Mouse (Mus musculus): Measurements from ENCODE around the gene Tbc1d16. TPM values are rescaled to one million over a fixed set of nuclear protein-coding genes. Genes with fewer than 3 reads are reported as not detected.

Tbc1d16 gene
- polyA plus RNA-seq, 1 experiment from 2014 or later: 11.7 TPM

DNA sequence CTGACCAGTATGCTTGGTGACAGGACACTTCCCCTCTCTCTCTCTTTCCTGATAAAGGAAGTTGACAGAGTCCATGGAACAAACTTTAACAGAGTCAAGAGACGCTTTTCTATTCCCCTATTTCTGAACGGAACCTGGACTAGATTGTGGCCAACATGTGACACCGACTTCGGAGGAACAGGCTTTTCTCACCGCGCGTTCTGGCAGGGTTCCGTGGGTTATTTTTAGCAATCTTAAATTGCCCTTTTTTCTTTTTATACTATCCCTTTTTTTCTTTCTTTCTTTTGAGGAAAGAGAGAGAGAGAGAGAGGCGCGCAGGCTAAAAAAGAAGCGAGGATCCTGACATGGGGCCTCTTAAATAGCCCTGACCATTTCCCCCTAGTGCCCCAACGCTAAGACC lies 708 bp downstream of the Tbc1d16 start:
- Histone ChIP-seq H3K27ac (replicated peaks; ENCODE audit: low read depth, low read length) (0 out of 2 replicates have a peak overlapping the region, but pooled peaks have one; percentile 25), H3K4me2 (ENCODE audit: low read depth, low read length) (peak overlapping the region; percentile 98), H3K36me3 (ENCODE audit: control insufficient read depth, insufficient read depth, low read length) (no peaks in the 10 kb centered on the region), H3K4me3 (ENCODE audit: low read depth, low read length) (peak overlapping the region; percentile 81), H3K4me1 (ENCODE audit: control insufficient read depth, insufficient read depth, low read length) (peaks cover 23% of the 10 kb centered on the region), H3K9ac (ENCODE audit: low read depth, low read length) (peak overlapping the region; percentile 82), H3K27me3 (replicated peaks; ENCODE audit: control insufficient read depth, insufficient read depth, low read length) (no peaks in the 10 kb centered on the region), H3K9me3 (ENCODE audit: control insufficient read depth, low read length) (no peaks in the 10 kb centered on the region)
- WGBS: 2% methylated on average over 12 of the region's 12 CpGs
- DNase-seq (ENCODE audit: low spot score): no peak
- ATAC-seq (ENCODE audit: low read depth): no peak

DNA sequence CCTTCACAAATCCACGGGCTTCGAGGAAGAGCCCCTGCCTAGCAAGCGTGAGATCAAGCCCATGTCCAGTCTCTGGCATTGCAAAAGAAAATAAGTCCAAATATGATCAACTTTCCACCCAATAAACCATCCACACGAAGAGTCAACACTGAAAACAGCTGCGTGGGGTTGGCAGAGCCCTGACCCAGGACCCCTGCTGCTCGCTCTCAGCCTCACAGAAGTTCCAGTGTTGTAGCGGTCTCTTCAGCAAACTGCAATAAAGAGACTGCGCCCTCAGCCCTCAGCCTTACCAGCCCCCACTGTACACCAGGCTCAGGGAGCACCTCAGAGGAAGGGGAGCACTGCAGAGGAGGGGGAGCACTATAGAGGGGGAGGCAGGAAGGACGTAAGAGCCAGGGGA lies 2.7 kb downstream of the Tbc1d16 start:
- Histone ChIP-seq H3K27ac (replicated peaks; ENCODE audit: low read depth, low read length) (no peak overlapping the region), H3K4me1 (ENCODE audit: control insufficient read depth, insufficient read depth, low read length) (peaks cover 30% of the 10 kb centered on the region), H3K36me3 (ENCODE audit: control insufficient read depth, insufficient read depth, low read length) (no peaks in the 10 kb centered on the region), H3K9ac (ENCODE audit: low read depth, low read length) (no peak overlapping the region), H3K4me2 (ENCODE audit: low read depth, low read length) (no peak overlapping the region), H3K4me3 (ENCODE audit: low read depth, low read length) (no peak overlapping the region), H3K27me3 (replicated peaks; ENCODE audit: control insufficient read depth, insufficient read depth, low read length) (no peaks in the 10 kb centered on the region), H3K9me3 (ENCODE audit: control insufficient read depth, low read length) (no peaks in the 10 kb centered on the region)
- DNase-seq (ENCODE audit: low spot score) (no peak), ATAC-seq (ENCODE audit: low read depth) (no peak)
- 72% methylated on average over 9 of the region's 9 CpGs for WGBS

DNA sequence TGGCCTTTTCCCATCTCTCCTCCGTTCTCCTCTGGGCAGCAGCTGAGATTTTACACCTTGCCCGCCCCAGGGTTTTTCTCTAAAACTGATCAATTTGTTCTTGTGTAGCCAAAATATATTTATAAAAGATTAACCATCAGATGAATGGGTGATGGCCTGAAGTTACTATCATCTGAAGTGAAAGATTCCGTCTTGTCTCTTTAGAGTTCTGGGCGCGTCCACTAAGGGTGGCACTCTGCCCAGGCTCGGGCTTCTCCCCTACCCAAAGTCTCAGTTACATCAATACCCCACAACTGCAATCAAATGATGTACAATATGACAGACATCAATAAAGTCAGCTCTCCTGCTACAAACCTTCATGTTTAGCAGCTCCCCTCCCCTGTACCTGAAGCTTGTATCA lies 3.4 kb downstream of the Tbc1d16 start:
- no peaks in the 10 kb centered on the region for H3K36me3 ChIP-seq (ENCODE audit: control insufficient read depth, insufficient read depth, low read length)
- WGBS: 93% methylated on average over 6 of the region's 6 CpGs
- no peak overlapping the region for H3K4me3 ChIP-seq (ENCODE audit: low read depth, low read length)
- H3K4me2 ChIP-seq (ENCODE audit: low read depth, low read length): no peak overlapping the region
- H3K4me1 ChIP-seq (ENCODE audit: control insufficient read depth, insufficient read depth, low read length): peaks cover 34% of the 10 kb centered on the region
- no peaks in the 10 kb centered on the region for H3K9me3 ChIP-seq (ENCODE audit: control insufficient read depth, low read length)
- no peaks in the 10 kb centered on the region for H3K27me3 ChIP-seq (replicated peaks; ENCODE audit: control insufficient read depth, insufficient read depth, low read length)
- no peak for DNase-seq (ENCODE audit: low spot score)
- H3K27ac ChIP-seq (replicated peaks; ENCODE audit: low read depth, low read length): no peak overlapping the region
- ATAC-seq (ENCODE audit: low read depth): no peak
- H3K9ac ChIP-seq (ENCODE audit: low read depth, low read length): no peak overlapping the region

DNA sequence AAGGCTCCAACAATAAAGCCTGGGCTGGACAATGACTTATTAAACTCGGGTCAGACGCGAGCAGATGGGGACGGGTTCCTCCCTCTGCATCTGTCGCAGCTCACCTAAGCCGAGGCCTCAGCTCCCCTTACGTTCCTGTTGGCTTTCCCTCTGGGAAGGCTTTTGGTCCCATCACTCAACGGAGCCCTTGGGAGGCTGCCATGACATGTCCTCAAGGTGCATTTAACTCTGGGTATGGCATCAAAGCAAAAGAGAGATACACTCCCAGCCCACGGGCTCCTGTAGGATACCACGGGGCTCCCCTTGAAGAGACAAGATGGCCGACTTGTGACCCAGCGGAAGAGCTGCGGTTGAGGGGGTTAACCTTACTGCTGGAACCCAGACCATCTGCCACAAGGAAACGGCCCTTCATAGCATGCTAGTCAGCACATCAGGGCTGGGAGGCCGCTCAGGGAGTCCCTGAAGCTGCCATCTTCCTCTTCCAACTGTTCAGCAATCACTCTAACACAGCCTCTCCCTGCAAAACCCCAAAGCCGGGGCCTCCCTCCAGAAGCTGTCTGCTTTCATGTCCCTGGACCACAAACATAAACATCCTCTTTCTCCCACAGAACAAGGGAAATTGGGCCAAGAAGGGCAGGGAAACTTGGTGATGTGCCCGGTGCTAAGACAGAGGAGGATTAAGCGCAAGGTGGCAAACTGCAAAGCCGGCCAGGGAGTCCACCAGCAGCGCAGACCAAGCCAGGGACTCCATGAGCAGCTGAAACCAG lies 5.0 kb downstream of the Tbc1d16 start:
- H3K27ac ChIP-seq (replicated peaks; ENCODE audit: low read depth, low read length): no peak overlapping the region
- H3K27me3 ChIP-seq (replicated peaks; ENCODE audit: control insufficient read depth, insufficient read depth, low read length): no peaks in the 10 kb centered on the region
- H3K36me3 ChIP-seq (ENCODE audit: control insufficient read depth, insufficient read depth, low read length): no peaks in the 10 kb centered on the region
- no peak overlapping the region for H3K4me3 ChIP-seq (ENCODE audit: low read depth, low read length)
- peaks cover 37% of the 10 kb centered on the region for H3K4me1 ChIP-seq (ENCODE audit: control insufficient read depth, insufficient read depth, low read length)
- H3K9ac ChIP-seq (ENCODE audit: low read depth, low read length): no peak overlapping the region
- 78% methylated on average over 20 of the region's 20 CpGs for WGBS
- ATAC-seq (ENCODE audit: low read depth) (no peak), DNase-seq (ENCODE audit: low spot score) (peak; percentile 68)
- H3K4me2 ChIP-seq (ENCODE audit: low read depth, low read length): no peak overlapping the region
- H3K9me3 ChIP-seq (ENCODE audit: control insufficient read depth, low read length): no peaks in the 10 kb centered on the region

DNA sequence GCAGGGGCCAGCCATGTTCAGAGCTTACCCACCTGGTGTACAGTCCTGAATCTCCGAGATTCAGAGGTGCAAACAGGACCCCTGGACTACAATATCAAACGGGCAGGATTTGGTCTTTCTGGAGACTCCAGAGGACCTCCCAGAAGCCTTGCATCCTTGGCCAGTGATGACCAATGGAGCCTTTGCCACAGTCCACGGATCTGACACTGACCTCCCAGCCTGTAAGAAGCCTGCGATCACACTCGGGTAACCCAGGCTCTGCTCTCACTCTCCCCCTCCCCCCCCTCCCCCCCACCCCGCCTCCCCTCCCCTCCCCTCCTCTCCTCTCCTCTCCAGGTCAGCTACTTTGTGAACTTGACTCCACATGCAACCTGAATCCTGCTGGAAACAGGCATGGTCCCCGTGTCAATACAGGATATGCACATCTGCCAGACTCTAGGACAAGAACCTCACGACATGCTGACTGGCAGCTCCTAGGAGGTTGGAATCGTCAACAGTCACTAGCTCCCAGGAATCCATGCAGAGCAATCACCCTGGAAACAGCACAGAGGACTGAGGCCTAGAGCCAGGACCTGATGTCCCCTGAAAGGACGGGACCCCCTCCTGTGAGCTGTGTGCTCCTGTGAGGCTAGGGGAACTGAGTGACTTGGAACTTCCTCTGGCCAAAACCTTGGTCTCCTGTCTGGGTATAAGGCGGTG lies 6.3 kb downstream of the Tbc1d16 start:
- ATAC-seq (ENCODE audit: low read depth) (no peak), DNase-seq (ENCODE audit: low spot score) (no peak)
- no peak overlapping the region for H3K4me3 ChIP-seq (ENCODE audit: low read depth, low read length)
- H3K4me2 ChIP-seq (ENCODE audit: low read depth, low read length): no peak overlapping the region
- H3K9ac ChIP-seq (ENCODE audit: low read depth, low read length): no peak overlapping the region
- H3K27me3 ChIP-seq (replicated peaks; ENCODE audit: control insufficient read depth, insufficient read depth, low read length): no peaks in the 10 kb centered on the region
- WGBS: 44% methylated on average over 10 of the region's 11 CpGs
- H3K27ac ChIP-seq (replicated peaks; ENCODE audit: low read depth, low read length): no peak overlapping the region
- H3K9me3 ChIP-seq (ENCODE audit: control insufficient read depth, low read length): no peaks in the 10 kb centered on the region
- peaks cover 29% of the 10 kb centered on the region for H3K4me1 ChIP-seq (ENCODE audit: control insufficient read depth, insufficient read depth, low read length)
- no peaks in the 10 kb centered on the region for H3K36me3 ChIP-seq (ENCODE audit: control insufficient read depth, insufficient read depth, low read length)

DNA sequence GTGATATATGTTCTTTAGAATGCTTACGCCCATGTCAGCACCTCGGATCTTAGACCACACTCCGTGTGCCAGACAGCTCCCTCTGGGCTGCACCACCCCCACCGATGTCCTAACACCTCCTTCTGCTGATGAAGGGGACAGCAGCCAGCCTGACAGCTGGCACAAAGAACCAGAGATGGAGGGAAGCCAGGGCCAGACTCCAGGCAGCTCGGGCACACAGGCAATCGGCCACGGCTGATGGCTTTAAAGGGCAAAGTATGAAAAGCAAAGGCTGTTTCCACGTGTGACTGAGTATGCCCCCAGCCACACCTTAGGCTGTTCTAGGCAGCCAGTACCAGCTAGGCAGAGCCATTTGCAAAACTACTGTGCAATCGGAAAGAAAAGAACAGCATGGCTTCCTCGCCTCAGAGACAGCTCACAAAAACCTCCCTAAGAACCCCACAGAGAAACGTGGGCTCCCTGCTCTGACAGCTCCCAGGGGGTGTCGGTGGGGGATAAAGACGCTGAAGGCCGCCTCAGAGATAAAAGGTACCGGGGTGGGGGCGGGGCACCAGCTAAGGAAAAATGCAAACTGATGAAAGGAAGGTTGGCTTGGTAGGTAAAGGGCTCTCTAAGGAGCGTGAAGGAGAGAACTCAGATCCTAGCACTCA lies 8.4 kb downstream of the Tbc1d16 start:
- 24% methylated on average over 17 of the region's 17 CpGs for WGBS
- DNase-seq (ENCODE audit: low spot score) (no peak), ATAC-seq (ENCODE audit: low read depth) (no peak)
- H3K27ac ChIP-seq (replicated peaks; ENCODE audit: low read depth, low read length): no peak overlapping the region
- no peak overlapping the region for H3K4me3 ChIP-seq (ENCODE audit: low read depth, low read length)
- H3K27me3 ChIP-seq (replicated peaks; ENCODE audit: control insufficient read depth, insufficient read depth, low read length): no peaks in the 10 kb centered on the region
- H3K9me3 ChIP-seq (ENCODE audit: control insufficient read depth, low read length): no peaks in the 10 kb centered on the region
- no peaks in the 10 kb centered on the region for H3K36me3 ChIP-seq (ENCODE audit: control insufficient read depth, insufficient read depth, low read length)
- no peak overlapping the region for H3K4me2 ChIP-seq (ENCODE audit: low read depth, low read length)
- no peak overlapping the region for H3K9ac ChIP-seq (ENCODE audit: low read depth, low read length)
- H3K4me1 ChIP-seq (ENCODE audit: control insufficient read depth, insufficient read depth, low read length): peaks cover 37% of the 10 kb centered on the region

DNA sequence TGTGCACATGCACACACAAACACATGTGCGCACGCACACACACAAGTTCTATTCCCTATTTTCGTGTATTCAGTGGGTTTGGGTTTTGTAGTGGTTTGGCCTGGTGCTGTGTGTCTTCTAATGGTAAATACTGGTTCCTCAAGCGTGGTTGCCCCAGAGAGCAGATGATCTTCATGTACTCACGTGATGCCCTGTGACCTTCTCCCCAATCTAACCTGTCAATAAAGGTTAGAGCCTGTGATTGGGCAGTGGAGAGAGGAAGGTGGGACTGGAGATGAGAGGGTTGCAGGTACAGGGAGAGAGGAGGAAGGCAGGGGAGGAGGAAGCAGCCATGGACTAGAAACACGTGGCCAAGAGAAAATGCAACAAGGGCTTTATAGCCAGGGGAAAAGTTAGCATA lies 10.4 kb downstream of the Tbc1d16 start:
- 90% methylated on average over 6 of the region's 6 CpGs for WGBS
- no peaks in the 10 kb centered on the region for H3K27me3 ChIP-seq (replicated peaks; ENCODE audit: control insufficient read depth, insufficient read depth, low read length)
- no peak for ATAC-seq (ENCODE audit: low read depth)
- no peak for DNase-seq (ENCODE audit: low spot score)
- H3K36me3 ChIP-seq (ENCODE audit: control insufficient read depth, insufficient read depth, low read length): no peaks in the 10 kb centered on the region
- peaks cover 42% of the 10 kb centered on the region for H3K4me1 ChIP-seq (ENCODE audit: control insufficient read depth, insufficient read depth, low read length)
- no peak overlapping the region for H3K9ac ChIP-seq (ENCODE audit: low read depth, low read length)
- H3K9me3 ChIP-seq (ENCODE audit: control insufficient read depth, low read length): no peaks in the 10 kb centered on the region
- no peak overlapping the region for H3K27ac ChIP-seq (replicated peaks; ENCODE audit: low read depth, low read length)
- H3K4me3 ChIP-seq (ENCODE audit: low read depth, low read length): no peak overlapping the region
- H3K4me2 ChIP-seq (ENCODE audit: low read depth, low read length): no peak overlapping the region

DNA sequence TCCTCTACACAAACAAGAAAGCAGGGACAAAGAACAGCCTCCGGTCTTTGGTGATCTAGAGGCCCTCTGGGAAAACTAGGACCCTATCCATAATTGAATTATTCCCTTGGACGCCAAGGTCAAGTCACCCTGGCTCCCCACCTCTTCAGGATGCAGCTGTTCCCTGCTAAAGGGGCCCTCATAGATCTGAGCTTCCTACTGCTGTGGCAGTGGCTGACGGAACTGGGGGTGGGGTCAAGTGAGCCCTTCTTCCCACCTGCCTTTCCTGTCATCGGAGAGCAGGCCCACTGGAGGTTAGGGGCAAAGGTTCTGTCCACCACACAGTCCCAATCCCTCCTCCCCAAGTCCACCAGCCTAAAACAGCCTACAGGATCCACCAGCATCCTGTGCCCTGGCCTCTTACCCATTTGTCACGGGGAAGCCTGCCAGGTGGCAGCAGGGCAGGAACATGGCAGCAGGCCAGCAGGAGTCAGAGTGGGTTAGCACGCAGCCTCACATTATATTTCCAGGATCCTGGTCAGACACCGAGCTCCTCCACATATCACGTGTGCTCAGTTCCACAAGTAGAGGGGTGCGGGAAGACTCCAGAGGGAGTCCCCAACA lies 12.3 kb downstream of the Tbc1d16 start:
- Histone ChIP-seq H3K9ac (ENCODE audit: low read depth, low read length) (peak overlapping the region; percentile 32; the same call in 1 of the 2 replicates), H3K4me3 (ENCODE audit: low read depth, low read length) (no peak overlapping the region), H3K4me2 (ENCODE audit: low read depth, low read length) (peak overlapping the region; percentile 46; the same call in 1 of the 2 replicates), H3K27me3 (replicated peaks; ENCODE audit: control insufficient read depth, insufficient read depth, low read length) (no peaks in the 10 kb centered on the region), H3K27ac (replicated peaks; ENCODE audit: low read depth, low read length) (peak overlapping the region; percentile 69), H3K4me1 (ENCODE audit: control insufficient read depth, insufficient read depth, low read length) (peaks cover 43% of the 10 kb centered on the region), H3K36me3 (ENCODE audit: control insufficient read depth, insufficient read depth, low read length) (no peaks in the 10 kb centered on the region), H3K9me3 (ENCODE audit: control insufficient read depth, low read length) (no peaks in the 10 kb centered on the region)
- WGBS: 52% methylated on average over 9 of the region's 9 CpGs
- DNase-seq (ENCODE audit: low spot score) (peak; percentile 63), ATAC-seq (ENCODE audit: low read depth) (no peak)

All from embryonic facial prominence, embryonic 14.5 days (tissue).